2 mouse cellular contexts compared by ENCODE assay signal in the genomic region with DNA sequence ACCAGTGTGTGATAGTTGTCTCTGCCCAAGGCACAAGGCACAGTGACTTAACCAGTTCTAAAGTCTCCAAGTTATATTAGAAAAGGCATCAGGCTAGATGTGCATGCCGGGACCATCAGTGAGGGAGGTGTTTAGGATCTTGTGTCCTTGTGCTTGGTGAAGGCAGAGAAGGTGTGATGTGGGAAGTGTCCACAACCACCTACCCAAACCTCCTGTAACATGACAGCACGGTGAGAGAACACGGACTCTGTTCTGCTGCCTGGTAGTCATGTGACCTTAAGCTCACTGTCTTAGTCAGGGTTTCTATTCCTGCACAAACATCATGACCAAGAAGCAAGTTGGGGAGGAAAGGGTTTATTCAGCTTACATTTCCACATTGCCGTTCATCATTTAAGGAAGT.
TF ChIP-seq lines count a peak whose summit lies in the region.

No protein-coding gene starts in this region.

TF ChIP-seq in CH12.LX, 34 proteins besides CTCF, POLR2A, EP300 and RAD21:
- TF ChIP-seq MYC (IDR thresholded peaks at IDR 0.05; ENCODE audit: low read depth, low read length): no peak
- peak; percentile 42; the same call in 1 of the 2 replicates for TF ChIP-seq MEF2A (IDR thresholded peaks at IDR 0.05; ENCODE audit: borderline replicate concordance, low read depth, low read length)
- no peak for TF ChIP-seq CHD2 (IDR thresholded peaks at IDR 0.05; ENCODE audit: low read length)
- peak; percentile 70 for TF ChIP-seq USF1 (IDR thresholded peaks at IDR 0.05; ENCODE audit: low read depth, low read length)
- no peak for TF ChIP-seq ZC3H11A (IDR thresholded peaks at IDR 0.05; ENCODE audit: low read depth, low read length)
- TF ChIP-seq ETS1 (conservative IDR thresholded peaks at IDR 0.05; ENCODE audit: low read depth, low read length): no peak
- TF ChIP-seq E2F4 (IDR thresholded peaks at IDR 0.05; ENCODE audit: insufficient replicate concordance, low read depth, low read length): no peak
- 0 out of 2 replicates have a peak, but pooled peaks have one; percentile 10 for TF ChIP-seq ELF1 (IDR thresholded peaks at IDR 0.05; ENCODE audit: low read depth, low read length)
- no peak for TF ChIP-seq ZMIZ1 (IDR thresholded peaks at IDR 0.05; ENCODE audit: low read depth, low read length)
- TF ChIP-seq JUN (IDR thresholded peaks at IDR 0.05; ENCODE audit: insufficient read depth, low read depth, low read length): no peak
- no peak for TF ChIP-seq SMC3 (IDR thresholded peaks at IDR 0.05; ENCODE audit: low read depth, low read length)
- TF ChIP-seq PAX5 (IDR thresholded peaks at IDR 0.05; ENCODE audit: low read length): no peak
- TF ChIP-seq BHLHE40 (IDR thresholded peaks at IDR 0.05; ENCODE audit: low read depth, low read length): peak; percentile 72
- TF ChIP-seq UBTF (IDR thresholded peaks at IDR 0.05; ENCODE audit: low read depth, low read length): no peak
- TF ChIP-seq IRF4 (IDR thresholded peaks at IDR 0.05; ENCODE audit: low read depth, low read length): peak; percentile 53; the same call in 1 of the 2 replicates
- no peak for TF ChIP-seq TBP (conservative IDR thresholded peaks at IDR 0.05; ENCODE audit: low read depth, low read length)
- TF ChIP-seq USF2 (conservative IDR thresholded peaks at IDR 0.05; ENCODE audit: low read depth, low read length): peak; percentile 73
- TF ChIP-seq HCFC1 (IDR thresholded peaks at IDR 0.05; ENCODE audit: low read depth, low read length): no peak
- no peak for TF ChIP-seq RCOR1 (conservative IDR thresholded peaks at IDR 0.05; ENCODE audit: low read depth, low read length)
- 0 out of 2 replicates have a peak, but pooled peaks have one; percentile 37 for TF ChIP-seq MAX (IDR thresholded peaks at IDR 0.05; ENCODE audit: low read length)

TF ChIP-seq in MEL, 35 proteins besides CTCF, POLR2A, EP300 and RAD21:
- TF ChIP-seq USF1 (IDR thresholded peaks at IDR 0.05; ENCODE audit: low read depth, low read length): peak; percentile 55
- no peak for TF ChIP-seq TAL1 (IDR thresholded peaks at IDR 0.05; ENCODE audit: low read length)
- no peak for TF ChIP-seq KAT2A (conservative IDR thresholded peaks at IDR 0.05; ENCODE audit: low read depth, low read length)
